Mouse (Mus musculus): ENCODE measurements at regions not wholly inside any gene's neighbourhood (a gene's known extent, or its start where the extent isn't known, plus 50 kb on each side); places are given as distances from the start of the nearest gene placed in this dataset.

DNA sequence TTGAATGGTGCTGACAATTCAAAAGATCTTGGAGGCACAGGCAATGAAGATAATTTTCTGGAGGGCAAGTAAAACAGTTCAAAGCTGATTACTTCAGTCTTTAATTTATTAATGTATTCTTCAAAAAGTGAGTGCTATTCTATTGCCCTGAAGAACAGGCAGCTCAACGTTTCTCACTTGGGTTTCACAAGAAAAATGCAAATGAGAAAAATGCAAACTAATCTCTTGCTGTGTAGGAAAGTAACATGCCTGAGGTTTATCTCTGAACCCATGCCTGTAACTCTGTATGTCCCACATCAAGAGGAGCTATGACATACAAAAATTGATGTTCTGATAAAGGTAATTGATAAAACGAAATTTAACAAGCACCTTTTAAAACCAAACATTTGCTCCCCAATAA, 316.8 kb upstream of the Ccdc54 start:
- no peak for TF ChIP-seq GATA4 (IDR thresholded peaks at IDR 0.05; ENCODE audit: insufficient replicate concordance, low read length)

DNA sequence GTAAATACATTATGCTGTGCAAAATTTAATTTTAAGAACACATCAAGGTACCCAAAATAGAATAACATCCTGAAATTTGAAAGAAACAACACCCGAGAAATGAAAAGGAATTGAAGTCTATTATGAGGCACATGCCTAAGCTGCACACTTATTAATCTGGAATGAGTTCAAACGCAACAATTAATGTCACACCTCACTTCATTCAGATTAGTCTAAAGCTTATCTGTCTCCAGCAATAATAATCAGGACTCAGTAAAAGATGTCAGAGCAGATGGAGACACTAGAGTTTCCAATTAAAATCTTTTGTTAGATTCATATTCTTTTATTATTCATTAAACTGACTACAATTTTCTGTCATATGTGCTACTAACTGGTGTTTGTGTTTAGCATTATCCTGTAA, 308.2 kb upstream of the Ccdc54 start:
- no peak for TF ChIP-seq GATA4 (IDR thresholded peaks at IDR 0.05; ENCODE audit: insufficient replicate concordance, low read length)

DNA sequence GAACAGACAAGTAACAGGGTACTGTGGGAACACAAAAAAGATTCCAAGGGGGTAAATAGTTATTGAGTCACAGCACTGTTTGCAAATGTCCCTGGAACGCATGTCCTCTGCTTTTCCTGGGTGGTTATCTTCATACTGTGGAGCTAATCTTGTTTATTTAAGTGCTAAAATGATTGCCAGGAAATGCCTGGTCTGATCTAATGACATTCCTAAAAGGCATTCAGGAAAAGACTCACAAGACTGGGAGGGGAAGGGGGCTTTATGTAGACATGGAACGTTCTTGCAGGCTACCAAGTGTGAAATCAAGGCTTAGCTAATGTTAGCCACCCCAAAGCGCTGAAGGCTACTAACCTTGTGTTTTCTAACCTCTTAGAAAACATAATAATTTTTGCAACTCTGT, 287.0 kb upstream of the Ccdc54 start:
- TF ChIP-seq GATA4 (IDR thresholded peaks at IDR 0.05; ENCODE audit: insufficient replicate concordance, low read length) = no peak

DNA sequence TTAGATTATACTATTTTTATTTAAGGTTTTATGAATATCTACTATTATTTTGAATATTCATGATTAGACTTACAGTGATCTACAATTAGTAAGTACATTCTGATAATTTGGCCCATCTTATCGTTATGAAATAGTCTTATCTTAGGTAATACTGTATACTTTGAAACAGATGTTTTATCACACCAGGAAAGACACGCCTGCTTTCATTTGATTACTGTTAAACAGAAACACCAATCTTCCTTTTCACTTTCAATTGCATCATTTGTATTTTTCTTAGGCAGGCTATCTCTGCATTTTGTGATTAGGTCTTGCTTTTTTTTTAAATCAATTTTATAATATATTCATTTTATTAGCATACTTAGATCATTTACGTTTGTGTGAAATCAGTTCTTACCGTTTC, 280.4 kb upstream of the Ccdc54 start:
- no peak for TF ChIP-seq GATA4 (IDR thresholded peaks at IDR 0.05; ENCODE audit: insufficient replicate concordance, low read length)

DNA sequence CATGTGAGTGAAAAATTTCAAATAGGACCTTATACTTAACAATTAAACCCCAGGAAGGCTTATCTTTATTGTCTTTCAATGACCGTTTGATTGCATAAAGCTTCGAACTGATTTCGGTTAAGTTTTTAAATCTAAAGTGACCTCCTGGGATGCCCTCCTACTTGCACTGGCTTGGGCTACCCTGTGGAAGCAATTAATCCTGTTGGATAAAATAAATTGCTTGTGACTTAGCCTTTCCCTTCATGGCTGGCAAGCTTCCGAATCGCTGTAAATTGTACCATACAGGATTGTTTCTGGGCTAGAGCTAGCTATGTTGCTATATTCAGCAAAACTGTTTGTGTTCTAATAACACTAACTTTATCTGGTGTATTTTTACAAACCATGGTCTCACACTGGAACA, 272.6 kb upstream of the Ccdc54 start:
- TF ChIP-seq GATA4 (IDR thresholded peaks at IDR 0.05; ENCODE audit: insufficient replicate concordance, low read length) = no peak

DNA sequence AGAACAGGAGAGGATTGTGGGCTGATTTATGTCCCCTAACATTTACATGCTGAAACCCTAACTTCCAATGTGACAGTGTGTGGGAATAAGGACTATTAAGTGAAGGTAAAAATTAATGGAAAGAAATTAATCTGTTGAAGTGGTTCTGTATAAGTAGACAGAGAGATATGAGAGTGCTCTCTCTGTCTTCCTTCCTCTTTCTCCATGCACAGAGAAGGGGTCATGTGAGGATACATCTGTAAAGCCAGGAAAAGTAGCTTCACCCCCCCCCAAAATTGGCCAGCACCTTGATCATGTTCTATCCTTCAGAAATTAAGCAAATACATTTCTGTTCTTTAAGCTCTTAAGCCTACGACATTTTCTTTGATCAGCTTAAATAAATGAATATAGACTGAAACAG, 268.6 kb upstream of the Ccdc54 start:
- TF ChIP-seq GATA4 (IDR thresholded peaks at IDR 0.05; ENCODE audit: insufficient replicate concordance, low read length) = no peak

DNA sequence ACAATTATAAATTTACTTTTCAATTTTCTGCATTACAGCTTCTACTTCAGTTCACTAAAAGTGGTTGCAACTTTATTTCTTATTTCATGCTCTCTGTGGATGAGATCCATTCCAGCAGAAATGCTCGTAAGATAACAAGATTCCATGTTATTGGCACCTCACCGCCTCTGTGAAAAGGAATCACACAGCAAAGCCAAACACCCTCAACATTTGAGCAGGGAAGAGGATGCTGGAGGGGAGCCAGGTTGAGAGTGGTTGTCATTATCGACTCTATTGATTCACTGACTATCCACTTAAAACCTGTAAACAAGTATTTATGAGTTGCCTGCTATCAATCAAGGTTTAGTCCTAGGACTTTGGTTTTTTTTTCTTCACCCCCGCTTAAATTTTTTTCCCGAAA, 261.1 kb upstream of the Ccdc54 start:
- TF ChIP-seq GATA4 (IDR thresholded peaks at IDR 0.05; ENCODE audit: insufficient replicate concordance, low read length) = no peak

DNA sequence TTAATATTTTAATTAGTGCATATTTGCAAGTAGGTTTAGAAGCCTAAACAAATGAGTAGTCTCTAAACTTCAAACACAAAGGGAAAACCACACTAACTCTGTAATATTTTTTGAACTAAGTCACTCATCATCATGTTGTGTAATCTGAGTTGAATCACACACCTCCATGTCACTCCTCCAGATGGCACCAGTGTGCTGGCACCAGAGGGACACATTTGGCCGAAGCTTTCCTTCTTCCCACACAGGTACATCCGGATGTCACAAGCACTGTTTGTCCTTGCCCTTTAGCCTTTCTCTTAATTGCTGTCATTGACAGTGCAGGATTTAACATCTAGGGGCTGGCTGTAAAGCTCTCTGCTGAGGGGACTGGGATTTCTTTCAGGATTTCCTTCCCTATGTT, 256.7 kb upstream of the Ccdc54 start:
- no peak for TF ChIP-seq GATA4 (IDR thresholded peaks at IDR 0.05; ENCODE audit: insufficient replicate concordance, low read length)

DNA sequence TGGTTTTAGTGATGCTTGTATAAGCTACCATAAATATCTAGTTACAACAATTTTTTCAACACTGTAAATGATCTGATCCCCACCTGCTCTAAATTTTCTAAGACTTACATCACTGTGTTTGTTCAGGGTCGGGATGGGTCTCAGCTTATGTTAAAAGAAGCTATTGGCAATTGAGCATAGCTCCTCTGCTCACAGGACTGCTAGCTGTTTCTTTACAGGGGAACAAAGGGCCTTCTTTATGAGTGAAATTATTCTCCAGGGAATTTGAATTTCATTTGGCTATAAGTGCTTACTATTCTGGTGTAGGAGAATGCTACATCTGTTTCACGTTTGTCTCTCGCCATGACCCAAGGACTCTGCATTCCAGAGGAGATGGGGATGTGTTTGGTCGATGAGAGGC, 255.6 kb upstream of the Ccdc54 start:
- TF ChIP-seq GATA4 (IDR thresholded peaks at IDR 0.05; ENCODE audit: insufficient replicate concordance, low read length) = no peak

DNA sequence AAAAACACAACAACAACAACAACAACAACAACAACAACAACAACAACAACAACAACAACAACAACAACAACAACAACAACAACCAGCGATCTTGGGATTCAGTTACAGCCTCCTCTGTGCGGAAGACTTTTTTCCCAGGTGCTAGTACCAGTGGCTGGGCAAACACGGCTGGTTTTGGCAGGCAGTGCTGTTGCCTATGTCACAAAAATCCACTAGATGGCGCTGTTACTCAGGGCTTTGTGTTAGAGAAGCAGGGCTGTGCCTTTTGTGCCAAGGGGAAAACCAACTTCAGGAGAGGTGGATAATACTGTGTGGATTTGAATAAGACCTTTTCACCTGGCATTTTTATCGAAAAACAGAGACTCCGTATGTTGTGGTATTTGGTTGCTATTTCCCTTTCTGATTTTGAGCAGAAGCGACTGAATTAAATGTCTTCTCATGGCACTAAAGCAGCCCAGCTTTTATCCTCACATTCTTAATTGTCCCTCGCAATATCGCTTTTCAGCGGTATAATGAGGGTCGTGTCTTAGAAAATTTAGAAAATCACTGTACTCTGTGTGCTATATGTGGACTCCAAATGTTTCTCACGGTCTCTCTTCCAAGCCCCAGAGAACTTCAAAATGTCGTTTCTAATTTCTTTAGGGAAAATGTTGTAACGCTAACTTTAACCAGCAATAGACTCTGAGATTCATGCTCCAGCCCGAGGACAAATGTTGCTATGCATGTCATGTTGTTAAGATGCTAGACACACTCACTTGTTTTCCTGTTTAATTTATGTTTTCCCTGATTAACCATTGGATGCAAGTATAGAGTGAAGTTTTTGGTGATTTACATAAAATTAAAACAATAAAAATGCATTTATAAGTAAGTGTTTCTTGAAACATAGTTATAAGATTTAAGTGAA, 251.0 kb upstream of the Ccdc54 start:
- TF ChIP-seq GATA4 (IDR thresholded peaks at IDR 0.05; ENCODE audit: insufficient replicate concordance, low read length) = no peak

DNA sequence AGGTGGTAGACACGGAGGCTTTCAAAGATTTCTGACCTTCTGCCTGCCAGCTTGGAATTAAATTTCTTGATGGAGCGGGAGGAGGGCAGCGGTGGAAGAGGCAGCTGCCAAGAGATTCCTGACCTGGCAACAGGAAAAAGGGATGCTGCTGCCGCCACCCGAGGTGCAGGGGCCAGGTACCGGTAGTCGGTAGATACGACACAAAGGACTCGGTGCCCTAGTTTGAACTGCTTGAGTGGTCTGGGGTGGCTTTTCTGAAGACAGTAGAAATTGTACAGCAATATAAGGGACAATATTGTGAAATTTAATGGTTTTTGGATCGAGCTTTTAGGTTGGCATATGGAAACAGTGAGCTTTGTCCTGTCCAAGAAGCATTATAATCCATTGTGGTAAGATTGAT, 250.3 kb upstream of the Ccdc54 start:
- TF ChIP-seq GATA4 (IDR thresholded peaks at IDR 0.05; ENCODE audit: insufficient replicate concordance, low read length) = no peak

DNA sequence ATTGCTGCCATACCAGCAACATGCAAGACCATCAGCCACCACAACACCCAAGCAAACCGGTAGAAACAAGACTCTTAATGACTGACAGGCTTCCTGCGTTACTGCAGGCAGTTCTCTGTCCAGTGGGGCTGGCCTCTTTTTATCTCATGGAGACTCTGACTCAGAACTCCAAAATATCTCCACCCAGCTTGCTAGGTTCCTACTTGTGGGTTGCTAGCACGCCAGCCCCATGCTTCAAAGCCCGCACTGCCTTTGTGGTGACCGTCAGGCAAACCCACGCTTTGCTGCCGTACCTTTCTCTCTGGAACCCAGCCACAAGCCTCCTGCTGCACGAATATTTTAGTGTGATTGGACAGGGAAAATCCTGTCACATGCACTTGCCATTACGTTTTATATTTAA, 248.7 kb upstream of the Ccdc54 start:
- no peak for TF ChIP-seq GATA4 (IDR thresholded peaks at IDR 0.05; ENCODE audit: insufficient replicate concordance, low read length)

DNA sequence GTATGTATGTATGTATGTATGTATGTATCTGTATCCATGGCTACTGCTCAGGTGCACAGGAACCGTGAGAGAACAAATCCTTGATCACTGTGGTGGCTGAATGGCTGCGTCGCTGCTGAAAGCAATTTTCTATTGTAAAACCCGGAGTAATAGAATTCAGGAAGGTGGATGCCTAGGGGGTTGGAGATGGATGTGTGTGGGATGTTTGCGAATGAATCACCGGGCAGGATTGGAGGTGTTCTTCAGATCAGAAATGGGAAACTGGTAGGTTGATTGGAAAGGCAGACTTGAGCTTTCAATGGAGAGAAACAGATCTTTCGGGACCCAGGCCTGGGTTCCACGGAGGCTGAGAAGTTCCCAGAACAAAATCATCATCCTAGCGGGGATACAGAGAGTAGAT, 246.5 kb upstream of the Ccdc54 start:
- no peak for TF ChIP-seq GATA4 (IDR thresholded peaks at IDR 0.05; ENCODE audit: insufficient replicate concordance, low read length)

DNA sequence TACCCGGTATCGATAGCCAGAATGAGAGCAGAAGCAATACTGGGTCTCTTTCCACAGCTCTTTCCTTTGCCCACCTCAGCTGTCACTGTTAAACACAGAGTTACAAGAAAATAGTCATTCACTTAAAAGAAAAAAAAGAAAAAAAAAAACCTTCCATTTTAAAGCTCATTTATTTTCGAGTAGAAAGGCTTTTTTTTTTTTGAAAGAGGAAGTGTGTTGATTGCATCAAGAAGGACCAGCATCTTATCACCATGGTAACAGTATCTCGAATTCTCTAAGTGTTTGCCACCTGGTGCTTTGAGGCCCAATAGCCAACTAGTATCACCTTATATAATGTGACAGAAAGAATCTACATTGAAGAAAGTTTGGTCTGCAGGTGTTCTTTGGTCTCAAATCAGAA, 245.5 kb upstream of the Ccdc54 start:
- TF ChIP-seq GATA4 (IDR thresholded peaks at IDR 0.05; ENCODE audit: insufficient replicate concordance, low read length) = no peak

DNA sequence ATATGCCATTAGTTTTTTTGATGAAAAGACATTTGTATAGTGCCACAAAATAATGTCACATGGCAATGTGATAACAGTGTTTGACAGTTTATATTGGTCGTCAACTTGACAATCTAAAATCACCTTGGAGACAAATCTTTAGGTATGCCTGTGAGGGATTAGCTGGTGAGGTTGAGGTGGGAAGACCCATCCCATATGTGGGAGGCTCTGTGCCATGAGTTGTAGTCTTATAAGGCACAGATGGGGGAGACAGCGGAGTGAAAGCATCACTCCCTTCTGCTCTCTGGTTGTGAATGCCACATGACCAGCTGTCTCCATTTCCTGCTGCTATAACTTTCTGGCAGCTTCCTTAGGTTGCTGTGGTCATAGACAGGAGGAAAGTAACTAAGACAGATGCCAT, 242.4 kb upstream of the Ccdc54 start:
- no peak for TF ChIP-seq GATA4 (IDR thresholded peaks at IDR 0.05; ENCODE audit: insufficient replicate concordance, low read length)

DNA sequence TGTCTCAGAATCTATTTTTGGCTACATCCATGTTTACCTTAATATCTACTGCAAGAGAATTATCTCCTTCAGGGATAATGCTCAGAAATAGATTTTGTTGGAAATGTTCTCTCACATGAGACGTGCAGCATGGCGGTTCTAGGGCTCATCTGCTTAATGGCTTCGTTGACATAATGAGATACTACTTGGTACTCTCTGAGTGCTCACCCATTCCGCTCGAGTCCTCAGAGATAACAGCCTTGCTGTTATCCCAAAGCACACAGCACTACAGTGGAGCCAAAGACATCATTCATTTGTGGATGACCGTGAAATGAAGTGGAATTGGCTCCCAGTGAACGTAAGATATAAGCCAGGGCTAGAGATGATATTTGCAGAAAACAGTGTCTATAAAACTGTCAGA, 231.4 kb upstream of the Ccdc54 start:
- no peak for TF ChIP-seq GATA4 (IDR thresholded peaks at IDR 0.05; ENCODE audit: insufficient replicate concordance, low read length)

DNA sequence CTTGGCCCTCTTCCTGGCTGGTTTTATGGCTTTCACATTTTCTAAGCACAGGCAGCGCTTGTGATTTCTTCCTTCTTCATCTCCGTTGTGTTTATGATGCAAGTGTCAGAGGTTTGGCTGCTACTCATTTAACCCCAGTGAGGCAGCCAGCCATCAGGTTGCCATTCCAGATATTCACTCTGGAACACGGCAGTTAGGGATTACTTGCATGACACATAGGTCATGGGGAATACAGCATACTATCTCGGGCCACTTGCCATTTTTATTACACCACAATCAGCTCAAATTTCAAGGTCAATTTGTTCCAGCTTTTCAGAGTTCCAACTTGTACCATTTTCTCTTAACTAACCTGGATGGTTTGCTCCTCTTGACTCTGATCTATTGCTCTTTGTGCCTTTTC, 223.7 kb upstream of the Ccdc54 start:
- no peak for TF ChIP-seq GATA4 (IDR thresholded peaks at IDR 0.05; ENCODE audit: insufficient replicate concordance, low read length)

All from liver, adult (tissue).